Mouse (Mus musculus): ENCODE measurements around the gene Hnf1a.

DNA sequence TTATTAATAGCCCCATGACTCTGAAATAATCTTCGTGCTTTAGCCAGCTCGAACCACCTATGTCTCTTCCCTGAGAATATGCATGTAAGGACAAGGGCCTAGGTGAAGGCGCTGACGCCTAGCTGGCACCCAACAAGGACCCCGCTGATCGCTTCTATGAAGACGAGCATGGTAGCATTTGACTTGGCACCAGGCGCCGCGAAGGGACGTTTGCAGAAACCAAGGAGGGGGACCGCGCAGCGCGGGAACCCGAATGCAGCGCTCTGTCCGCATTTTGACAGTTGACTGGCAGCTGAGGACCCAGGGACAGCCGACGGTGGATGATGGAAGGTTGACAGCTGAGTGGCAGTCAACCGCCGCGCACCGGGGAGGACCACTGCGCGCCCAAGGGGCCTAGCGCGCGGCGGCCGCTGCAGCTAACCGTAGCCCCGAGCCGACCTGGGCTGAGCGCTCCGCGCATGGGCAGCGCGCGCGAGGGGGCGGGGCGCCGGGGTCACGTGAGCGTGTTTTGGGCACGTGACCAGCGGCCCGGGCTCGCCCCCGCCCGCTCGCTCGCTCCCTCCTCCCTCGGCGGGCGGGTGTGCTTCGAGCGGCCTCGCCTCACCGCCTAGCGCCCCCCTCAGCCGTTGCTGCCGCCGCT is 39.8 kb upstream of the Hnf1a start, which contains the start of gene Sppl3:
- TF ChIP-seq CTCF (IDR thresholded peaks at IDR 0.05; ENCODE audit: low read depth, low read length) (no peak), POLR2AphosphoS5 (IDR thresholded peaks at IDR 0.05; ENCODE audit: insufficient replicate concordance, low read depth, low read length) (no peak), GATA1 (IDR thresholded peaks at IDR 0.05; ENCODE audit: borderline replicate concordance, low read length) (no peak), GATA2 (IDR thresholded peaks at IDR 0.05; ENCODE audit: borderline replicate concordance, low read depth, low read length) (no peak)

Measured in G1E (cell line).